Mouse (Mus musculus) thymus, adult 2 months (tissue): ENCODE results near the gene Pcnx2.
A peak's percentile ranks its signal among the peaks of the same experiment; 100 is the strongest.

Source experiments
- CTCF ChIP-seq: fragments of 200-500 bp; IDR thresholded peaks from 2 replicates; pipeline ENCODE4 v1.5.1; 2012; ENCODE audit warnings: mild to moderate bottlenecking, control low read depth, low read length, moderate library complexity, borderline replicate concordance; ENCODE audit not compliant: control insufficient read depth, poor library complexity, insufficient read depth; ENCODE audit errors: extremely low read depth
- POLR2A ChIP-seq: fragments of 200-500 bp; IDR thresholded peaks from 2 replicates; pipeline ENCODE4 v1.6.1; 2012; ENCODE audit warnings: mild to moderate bottlenecking, low read length, control low read depth, moderate library complexity; ENCODE audit not compliant: control insufficient read depth, poor library complexity, insufficient read depth; ENCODE audit errors: extremely low read depth

- TF ChIP-seq POLR2A = no peak
- peak; percentile 60; the same call in 1 of the 2 replicates for TF ChIP-seq CTCF
These were observed 179.2 kb downstream of the Pcnx2 start for GRCm38 (mm10) chr8:125718914-125719313.
